Mouse (Mus musculus) bone marrow, adult 2 months (tissue): ENCODE measurements around the gene Fam117a.

ENCODE experiments used
- CTCF ChIP-seq: fragments of 200-500 bp; IDR thresholded peaks from 2 replicates; pipeline ENCODE4 v1.5.1; 2011; ENCODE audit warnings: low read length, control low read depth; ENCODE audit not compliant: control insufficient read depth, insufficient read depth
- POLR2A ChIP-seq: fragments of 200-500 bp; IDR thresholded peaks from 2 replicates; pipeline ENCODE4 v1.6.1; 2011; ENCODE audit warnings: low read depth, mild to moderate bottlenecking, control low read depth, low read length, borderline replicate concordance; ENCODE audit not compliant: control insufficient read depth

DNA sequence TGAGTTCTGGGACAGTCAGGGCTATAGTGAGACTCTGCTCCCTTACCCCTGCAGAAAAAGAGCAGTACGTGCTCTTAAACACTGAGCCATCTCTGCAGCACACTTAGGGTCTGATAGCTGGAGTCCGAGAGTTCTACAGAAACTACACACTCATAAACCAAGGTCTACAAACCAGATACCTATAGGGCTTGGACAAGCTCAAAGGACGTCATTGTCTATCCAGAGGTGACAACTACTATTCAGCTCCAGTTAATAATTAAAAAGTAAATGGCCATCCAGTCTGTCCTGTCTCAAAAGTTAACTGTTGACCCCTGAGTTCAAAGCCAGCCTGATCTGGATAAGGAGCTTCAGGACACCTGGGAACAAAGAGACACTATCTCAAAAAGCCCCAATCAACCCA lies 35.0 kb upstream of the Fam117a start:
- TF ChIP-seq POLR2A (no peak), CTCF (no peak)
